Mouse (Mus musculus) kidney, adult 2 months (tissue): ENCODE measurements around the gene Wdr62.

ENCODE experiments used
- CTCF ChIP-seq: fragments of 200-500 bp; conservative IDR thresholded peaks from 2 replicates; pipeline ENCODE4 v1.5.1; 2011; ENCODE audit warnings: low read depth, mild to moderate bottlenecking, control low read depth, low read length, moderate library complexity, mixed read lengths; ENCODE audit not compliant: insufficient read depth, insufficient read length
- POLR2A ChIP-seq: fragments of 200-500 bp; IDR thresholded peaks from one replicate; pipeline ENCODE4 v1.6.1; 2011; ENCODE audit warnings: low read depth, low read length, control low read depth

DNA sequence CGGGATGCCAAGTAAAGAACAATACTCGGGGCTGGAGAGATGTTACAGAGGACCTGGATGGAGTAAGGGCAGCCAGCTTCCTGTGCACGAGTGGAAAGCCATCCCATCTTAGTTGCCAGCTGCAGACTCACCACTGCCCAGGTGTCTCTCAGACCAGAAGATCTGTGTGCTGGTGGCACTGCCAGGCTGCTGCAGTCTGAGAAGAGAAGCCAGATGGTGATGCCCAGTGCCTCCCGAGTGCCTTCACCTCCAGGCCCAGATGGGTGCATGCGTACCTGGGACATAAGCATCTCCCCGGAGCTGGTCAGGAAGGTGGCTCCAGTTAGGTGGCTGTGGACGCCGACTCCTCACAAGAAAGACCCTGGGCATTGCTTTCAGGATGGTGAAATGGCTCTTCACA, 45.1 kb downstream of the Wdr62 start:
- TF ChIP-seq CTCF (no peak), POLR2A (no peak)
